Mouse (Mus musculus): Measurements from ENCODE around the gene Tacc2. TPM values are rescaled to one million over a fixed set of nuclear protein-coding genes. Genes with fewer than 3 reads are reported as not detected.
"Not testable (repeated sequence)": the region's sequence is repeated elsewhere in the genome, so short reads cannot be mapped to it uniquely, and the experiment has no call there.

Tacc2 gene
- polyA plus RNA-seq, 1 experiment from 2014 or later, result 25.3 TPM

DNA sequence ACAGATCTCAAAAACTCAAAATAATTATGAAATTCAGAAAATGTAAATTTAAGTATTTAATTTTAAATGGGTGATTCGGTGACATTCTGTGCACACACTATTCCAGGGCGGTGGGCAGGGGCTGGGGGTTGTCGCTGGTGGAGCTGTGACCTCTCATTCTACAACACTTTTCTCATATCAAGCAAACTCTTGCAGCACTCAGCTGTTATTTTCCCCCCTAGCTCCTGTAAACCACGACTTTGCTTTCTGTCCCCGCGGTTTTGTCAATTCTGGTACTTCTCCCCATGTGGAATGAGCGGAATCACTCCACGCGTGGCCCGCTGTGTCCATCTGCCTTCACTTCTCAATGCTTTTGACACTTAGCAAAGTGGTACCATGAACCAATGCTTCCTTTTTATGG is 3.5 kb upstream of the Tacc2 start:
- no peaks in the 10 kb centered on the region for H3K9me3 ChIP-seq
- WGBS, result 94% methylated on average over 10 of the region's 10 CpGs
- ATAC-seq (ENCODE audit: borderline replicate concordance, extremely low read depth, low FRiP score, low TSS enrichment), result no peak
- no peak overlapping the region for H3K4me2 ChIP-seq
- no peak overlapping the region for H3K27ac ChIP-seq
- H3K4me3 ChIP-seq, result no peak overlapping the region
- no peaks in the 10 kb centered on the region for H3K27me3 ChIP-seq
- peaks cover 31% of the 10 kb centered on the region for H3K4me1 ChIP-seq
- no peak overlapping the region for H3K9ac ChIP-seq
- H3K36me3 ChIP-seq, result no peaks in the 10 kb centered on the region

DNA sequence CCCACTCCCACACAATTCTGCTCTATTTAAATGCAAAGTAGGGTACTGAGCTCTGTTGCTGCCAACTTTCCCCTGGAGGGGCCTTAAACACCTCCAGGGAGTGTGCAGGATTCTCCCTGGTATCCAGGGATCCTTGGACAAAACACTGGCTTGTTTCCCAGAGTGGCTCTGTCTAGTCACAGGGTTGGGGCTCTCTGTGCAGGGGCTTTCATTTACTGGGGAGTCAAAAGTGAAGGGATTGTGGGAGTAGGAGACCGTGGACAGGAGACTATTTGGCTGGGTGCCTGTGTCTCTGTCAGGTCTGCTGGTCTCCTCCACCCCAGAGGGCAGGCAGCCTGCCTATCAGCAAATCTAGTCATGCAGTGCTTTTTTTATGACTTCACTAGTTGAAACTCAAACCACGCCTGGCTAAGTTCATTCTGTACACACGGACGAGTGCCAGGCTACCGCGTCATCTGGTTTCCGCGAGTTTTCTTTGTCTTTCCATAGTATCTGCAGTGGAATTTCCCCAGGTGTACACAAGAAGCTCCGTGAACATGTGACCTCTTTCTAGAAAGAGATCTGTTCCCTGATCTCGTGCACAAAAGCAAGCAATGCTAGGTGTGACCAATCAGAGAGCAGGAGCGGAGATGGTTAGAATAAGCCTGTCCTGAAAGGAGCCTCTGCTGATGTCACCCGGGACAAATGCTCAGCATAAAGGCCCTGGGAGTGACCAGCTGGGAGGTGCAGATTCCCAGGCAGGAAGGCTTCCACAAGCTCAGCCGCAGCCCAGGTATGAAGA is 2.8 kb upstream of the Tacc2 start:
- H3K36me3 ChIP-seq, result no peaks in the 10 kb centered on the region
- no peaks in the 10 kb centered on the region for H3K27me3 ChIP-seq
- ATAC-seq (ENCODE audit: borderline replicate concordance, extremely low read depth, low FRiP score, low TSS enrichment), result 0 out of 2 replicates have a peak, but pooled peaks have one; percentile 20
- H3K9ac ChIP-seq, result no peak overlapping the region
- WGBS, result 45% methylated on average over 13 of the region's 13 CpGs
- H3K4me1 ChIP-seq, result peaks cover 35% of the 10 kb centered on the region
- H3K9me3 ChIP-seq, result no peaks in the 10 kb centered on the region
- H3K4me3 ChIP-seq, result no peak overlapping the region
- H3K4me2 ChIP-seq, result peak overlapping the region; percentile 17
- H3K27ac ChIP-seq, result peak overlapping the region; percentile 49

DNA sequence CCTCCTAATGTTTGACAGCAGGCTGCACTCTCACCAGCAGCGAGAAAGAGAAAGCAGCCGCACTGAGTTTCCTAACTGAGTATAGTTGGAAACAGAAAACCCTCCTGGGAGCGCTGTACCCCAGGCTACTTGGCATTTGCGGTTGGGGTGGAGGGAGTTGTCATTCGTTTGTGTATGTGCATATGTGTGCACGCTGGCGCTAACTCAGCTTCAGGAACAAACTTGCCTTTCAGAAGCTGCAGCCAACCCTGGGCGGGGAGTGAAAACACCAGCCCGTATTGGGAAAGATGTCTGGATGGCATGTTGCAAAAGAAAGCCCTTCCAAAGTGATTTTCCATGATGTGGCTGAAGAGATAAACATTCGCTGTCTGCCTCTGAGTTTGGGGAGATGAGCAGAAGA is 257 bp upstream of the Tacc2 start:
- Histone ChIP-seq H3K36me3 (no peaks in the 10 kb centered on the region), H3K4me1 (peaks cover 35% of the 10 kb centered on the region), H3K27me3 (no peaks in the 10 kb centered on the region), H3K4me2 (peak overlapping the region; percentile 57), H3K4me3 (peak overlapping the region; percentile 34), H3K9me3 (no peaks in the 10 kb centered on the region), H3K27ac (peak overlapping the region; percentile 79), H3K9ac (peak overlapping the region; percentile 30; the same call in 1 of the 2 replicates)
- ATAC-seq (ENCODE audit: borderline replicate concordance, extremely low read depth, low FRiP score, low TSS enrichment), result peak; percentile 28; the same call in 1 of the 2 replicates
- WGBS, result 9% methylated on average over 10 of the region's 10 CpGs

DNA sequence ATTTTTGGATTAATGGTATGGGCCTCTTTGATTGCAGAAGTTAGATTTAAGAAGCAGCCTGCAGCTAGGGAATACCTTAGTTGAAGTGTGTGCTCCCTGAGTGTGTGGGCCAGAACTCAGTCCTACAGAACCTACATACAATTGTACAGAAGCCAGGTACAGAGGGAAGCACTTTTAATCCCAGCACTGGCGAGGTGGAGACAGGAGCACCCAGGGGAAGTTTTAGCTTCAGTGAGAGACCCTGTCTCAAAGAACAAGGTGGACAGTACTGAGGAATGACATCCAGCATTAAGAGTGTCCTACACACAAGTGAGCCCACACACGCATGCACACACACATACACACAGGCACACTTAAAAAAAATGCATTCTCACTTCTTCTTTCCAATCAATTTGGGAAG is 828 bp downstream of the Tacc2 start:
- ATAC-seq (ENCODE audit: borderline replicate concordance, extremely low read depth, low FRiP score, low TSS enrichment), result 0 out of 2 replicates have a peak, but pooled peaks have one; percentile 11
- H3K27ac ChIP-seq, result peak overlapping the region; percentile 79
- H3K27me3 ChIP-seq, result no peaks in the 10 kb centered on the region
- H3K4me3 ChIP-seq, result no peak overlapping the region
- no peak overlapping the region for H3K9ac ChIP-seq
- H3K4me2 ChIP-seq, result peak overlapping the region; percentile 57
- no peaks in the 10 kb centered on the region for H3K9me3 ChIP-seq
- 70% methylated on average over 2 of the region's 2 CpGs for WGBS
- no peaks in the 10 kb centered on the region for H3K36me3 ChIP-seq
- peaks cover 35% of the 10 kb centered on the region for H3K4me1 ChIP-seq

DNA sequence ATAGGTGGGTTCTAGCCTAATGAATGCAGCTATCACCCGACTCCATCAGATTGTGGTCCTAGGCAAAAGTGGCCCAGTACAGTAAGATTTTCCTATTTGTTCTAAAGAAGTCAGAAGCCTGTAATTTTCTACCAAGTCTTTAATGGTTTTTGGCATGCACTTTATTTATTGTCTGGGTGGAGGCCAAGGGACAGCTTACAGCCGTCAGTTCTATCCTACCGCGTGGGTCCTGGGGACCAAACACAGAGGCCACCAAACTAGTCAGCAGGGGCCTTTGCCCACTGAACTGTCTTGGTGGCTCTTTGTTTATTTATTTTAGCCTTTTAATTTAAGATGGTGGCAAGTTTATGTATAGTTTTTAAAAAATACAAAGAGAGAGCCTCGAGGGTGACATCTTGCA is 1.4 kb downstream of the Tacc2 start:
- H3K4me1 ChIP-seq, result peaks cover 35% of the 10 kb centered on the region
- H3K36me3 ChIP-seq, result no peaks in the 10 kb centered on the region
- H3K27me3 ChIP-seq, result no peaks in the 10 kb centered on the region
- WGBS, result 47% methylated on average over 5 of the region's 5 CpGs
- H3K9ac ChIP-seq, result no peak overlapping the region
- ATAC-seq (ENCODE audit: borderline replicate concordance, extremely low read depth, low FRiP score, low TSS enrichment), result peak; percentile 27; the same call in 1 of the 2 replicates
- peak overlapping the region; percentile 79 for H3K27ac ChIP-seq
- no peaks in the 10 kb centered on the region for H3K9me3 ChIP-seq
- H3K4me2 ChIP-seq, result no peak overlapping the region
- no peak overlapping the region for H3K4me3 ChIP-seq

DNA sequence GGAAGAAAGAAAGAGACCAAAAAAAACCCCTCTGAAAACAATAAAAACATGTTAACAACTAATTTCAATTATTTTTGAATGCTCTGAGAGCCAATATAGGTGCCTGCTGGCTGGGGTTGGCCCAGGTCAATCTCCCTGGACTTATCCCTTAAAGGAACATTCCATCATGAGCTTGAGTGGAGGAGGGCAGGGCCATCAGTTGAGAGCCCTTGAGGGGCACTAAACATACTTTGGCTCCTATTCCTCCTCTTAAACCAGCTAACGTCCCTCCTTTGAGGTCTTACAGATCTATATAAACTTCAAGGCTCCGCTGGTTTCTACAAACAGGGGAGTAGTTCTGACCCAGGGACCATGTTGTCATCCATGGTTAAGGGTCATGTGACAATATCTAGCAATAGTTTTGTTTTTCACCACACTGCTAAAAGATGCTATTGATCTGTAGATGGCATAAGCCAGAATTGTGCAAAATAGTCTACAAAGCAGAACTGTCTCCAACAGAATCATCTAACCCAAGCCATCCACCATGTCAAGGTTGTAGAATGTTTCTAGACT is 9.4 kb downstream of the Tacc2 start:
- Histone ChIP-seq H3K27me3 (no peaks in the 10 kb centered on the region), H3K4me2 (no peak overlapping the region), H3K4me3 (no peak overlapping the region), H3K4me1 (0 out of 2 replicates have a peak, but pooled peaks cover 11% of the 10 kb centered on the region), H3K9ac (no peak overlapping the region), H3K27ac (0 out of 2 replicates have a peak overlapping the region, but pooled peaks have one; percentile 14), H3K9me3 (no peaks in the 10 kb centered on the region), H3K36me3 (no peaks in the 10 kb centered on the region)
- WGBS, result 46% methylated on average over 2 of the region's 2 CpGs
- ATAC-seq (ENCODE audit: borderline replicate concordance, extremely low read depth, low FRiP score, low TSS enrichment), result 0 out of 2 replicates have a peak, but pooled peaks have one; percentile 66

DNA sequence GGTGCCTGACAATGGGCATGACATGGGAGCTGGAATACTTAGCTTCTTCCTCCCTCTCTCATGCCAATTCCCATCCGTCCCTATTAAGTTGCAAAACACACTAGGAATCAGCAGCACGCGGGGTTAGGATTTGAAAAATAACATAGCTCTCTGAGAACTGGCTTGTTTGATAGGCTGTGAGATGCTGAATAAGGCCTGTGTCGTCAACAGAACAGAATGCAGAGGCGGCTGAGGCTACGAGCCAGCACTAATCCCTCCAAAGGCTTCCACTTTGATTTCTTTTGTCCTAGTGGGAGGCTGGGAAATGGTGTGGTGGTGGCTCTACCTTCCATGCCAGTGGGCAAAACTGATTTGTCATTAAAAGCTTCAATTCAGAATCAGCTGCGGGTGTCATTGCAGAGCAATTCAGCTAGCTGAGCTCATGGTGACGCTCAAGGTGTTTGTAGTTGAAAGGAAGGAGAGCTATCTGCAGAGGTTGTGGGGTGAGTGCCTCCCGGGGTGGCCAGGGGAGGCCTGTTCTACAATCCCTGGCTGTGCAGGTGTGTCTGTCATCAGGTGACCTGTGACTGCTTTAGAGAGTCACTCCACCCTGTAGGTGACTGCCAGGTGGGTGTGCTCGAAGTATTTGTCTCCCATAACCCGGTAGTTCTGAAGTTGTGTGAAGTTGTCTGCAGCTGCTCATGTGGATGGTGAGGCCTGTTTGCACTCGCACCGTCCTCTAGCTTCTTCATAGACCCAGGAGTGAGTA is 13.0 kb downstream of the Tacc2 start:
- Histone ChIP-seq H3K4me3 (no peak overlapping the region), H3K4me1 (0 out of 2 replicates have a peak, but pooled peaks cover 11% of the 10 kb centered on the region), H3K9ac (no peak overlapping the region), H3K9me3 (no peaks in the 10 kb centered on the region), H3K4me2 (no peak overlapping the region), H3K27me3 (no peaks in the 10 kb centered on the region), H3K36me3 (no peaks in the 10 kb centered on the region), H3K27ac (0 out of 2 replicates have a peak overlapping the region, but pooled peaks have one; percentile 8)
- 52% methylated on average over 13 of the region's 13 CpGs for WGBS
- no peak for ATAC-seq (ENCODE audit: borderline replicate concordance, extremely low read depth, low FRiP score, low TSS enrichment)

DNA sequence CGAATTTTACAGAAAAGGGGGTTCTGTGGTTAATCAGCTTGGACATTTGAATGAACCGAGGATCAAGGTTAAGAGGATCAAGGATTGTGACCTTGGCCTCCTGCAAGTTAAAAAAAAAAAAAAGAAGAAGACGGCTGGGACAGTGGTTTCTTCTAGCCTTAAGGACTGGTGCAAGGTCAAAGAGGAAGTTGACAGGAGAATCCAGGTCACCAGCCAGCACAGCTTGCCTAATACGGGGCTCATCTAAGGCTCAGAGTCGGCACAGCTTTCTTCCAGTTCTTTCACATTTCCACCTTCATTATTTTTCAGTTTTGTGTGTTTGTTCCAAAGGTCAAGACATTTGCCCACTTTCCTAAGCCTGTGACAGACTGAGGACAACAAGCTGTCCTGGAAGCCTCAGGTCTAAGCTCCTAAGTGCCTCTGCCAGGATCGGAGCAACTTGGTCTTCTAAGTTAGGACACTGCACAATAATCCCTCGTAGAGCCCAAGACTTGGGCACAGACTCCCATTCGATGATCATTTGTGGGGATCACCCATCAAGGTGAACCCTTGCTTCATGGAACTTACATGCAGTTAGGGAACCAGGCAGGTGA is 13.7 kb downstream of the Tacc2 start:
- 56% methylated on average over 8 of the region's 8 CpGs for WGBS
- no peak overlapping the region for H3K27ac ChIP-seq
- ATAC-seq (ENCODE audit: borderline replicate concordance, extremely low read depth, low FRiP score, low TSS enrichment), result no peak

DNA sequence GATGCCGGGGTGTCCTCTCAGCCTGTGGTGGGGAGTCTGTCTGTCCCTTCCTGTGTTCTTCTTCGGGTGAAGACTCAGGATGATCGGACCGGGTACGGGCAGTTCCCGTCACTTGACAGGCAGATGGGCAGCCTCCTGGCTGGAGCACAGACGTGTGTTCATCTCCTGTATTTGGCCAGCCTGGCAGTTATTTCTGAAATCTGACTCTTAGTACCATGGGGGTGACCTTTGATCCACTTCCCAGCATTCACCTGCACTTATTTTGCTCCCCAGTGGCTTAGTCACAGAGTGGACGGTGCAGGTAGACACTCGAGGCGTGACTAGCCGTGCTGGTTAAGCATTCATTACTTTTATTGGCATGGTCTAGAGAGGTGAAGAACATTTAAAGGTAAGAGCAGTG is 15.7 kb downstream of the Tacc2 start:
- H3K4me2 ChIP-seq; H3K27ac ChIP-seq; ATAC-seq (ENCODE audit: borderline replicate concordance, extremely low read depth, low FRiP score, low TSS enrichment); H3K27me3 ChIP-seq; H3K36me3 ChIP-seq; H3K4me3 ChIP-seq; H3K9ac ChIP-seq; H3K9me3 ChIP-seq: not testable (repeated sequence)
- WGBS, result no CpG with 5 or more reads among the region's 11 CpGs
- 0 out of 2 replicates have a peak, but pooled peaks cover 11% of the 10 kb centered on the region for H3K4me1 ChIP-seq

More for the DNA sequence above, 13.7 kb downstream of the Tacc2 start:
- Histone ChIP-seq H3K9ac (no peak overlapping the region), H3K9me3 (no peaks in the 10 kb centered on the region), H3K36me3 (no peaks in the 10 kb centered on the region), H3K4me2 (no peak overlapping the region), H3K4me1 (0 out of 2 replicates have a peak, but pooled peaks cover 11% of the 10 kb centered on the region), H3K4me3 (no peak overlapping the region), H3K27me3 (no peaks in the 10 kb centered on the region)

DNA sequence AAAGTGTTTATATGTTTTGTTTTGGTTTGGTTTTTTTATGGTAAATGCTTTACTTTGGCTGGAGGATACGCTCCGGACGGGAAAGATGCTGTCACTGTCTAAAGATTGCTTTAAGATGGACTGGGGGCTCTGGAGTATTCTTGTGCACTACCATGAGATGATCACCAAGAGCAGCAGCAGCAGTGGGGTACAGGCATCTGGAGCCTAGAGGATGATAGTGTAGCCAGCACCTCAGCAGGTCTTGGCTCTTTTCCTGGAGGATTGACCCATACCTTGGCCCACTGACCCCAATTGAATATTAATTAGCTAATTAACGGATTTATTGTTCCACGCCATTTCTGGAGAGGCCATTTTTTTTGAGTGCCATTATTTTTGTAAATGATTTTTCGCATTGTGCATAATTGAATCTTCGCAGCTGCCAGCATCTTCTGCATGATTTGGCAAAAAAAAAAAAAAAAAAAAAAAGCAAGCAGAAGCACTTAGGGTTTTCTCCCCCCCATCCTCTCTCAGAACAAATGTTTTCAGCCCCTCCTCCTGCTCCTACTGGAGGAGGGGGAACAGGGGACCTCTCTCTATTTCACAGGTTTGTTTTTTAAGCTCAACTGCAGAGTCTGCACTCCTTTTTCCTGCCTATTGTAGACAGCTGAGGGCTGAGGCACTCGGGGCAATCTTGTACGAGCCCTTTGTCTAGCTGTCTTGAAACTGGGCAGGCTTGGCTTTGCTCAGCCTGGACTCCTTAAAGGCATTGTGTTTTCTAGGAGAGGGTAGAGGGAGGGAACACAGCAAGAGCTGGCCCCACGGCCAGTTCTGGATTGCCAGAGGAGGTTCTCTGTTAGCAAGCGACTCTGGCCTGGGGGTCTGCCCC is 16.4 kb downstream of the Tacc2 start:
- 76% methylated on average over 7 of the region's 11 CpGs for WGBS
- H3K4me1 ChIP-seq, result 0 out of 2 replicates have a peak, but pooled peaks cover 11% of the 10 kb centered on the region

More for the DNA sequence above, 16.4 kb downstream of the Tacc2 start:
- H3K9ac ChIP-seq; H3K27ac ChIP-seq; H3K4me3 ChIP-seq; H3K9me3 ChIP-seq; H3K4me2 ChIP-seq; ATAC-seq (ENCODE audit: borderline replicate concordance, extremely low read depth, low FRiP score, low TSS enrichment); H3K36me3 ChIP-seq; H3K27me3 ChIP-seq: not testable (repeated sequence)
